Mouse (Mus musculus): ENCODE data around the gene Ptprm.

GRCm38 (mm10) chr17:66688179-66688578, 666.1 kb downstream of the Ptprm start:
- TF ChIP-seq CTCF (IDR thresholded peaks at IDR 0.05; ENCODE audit: borderline replicate concordance, insufficient read depth, low read length), result no peak
- no peak for TF ChIP-seq POLR2A (IDR thresholded peaks at IDR 0.05; ENCODE audit: low read depth, low read length)

All from embryonic fibroblast, embryonic 13.5 days (primary cell).